Mouse (Mus musculus) erythroblast, embryonic 14.5 days (primary cell): Measurements from ENCODE around the gene Il17d.

ENCODE experiments used
- GATA1 ChIP-seq: IDR thresholded peaks from 2 replicates; pipeline ENCODE4 v1.6.1; 2012; ENCODE audit warnings: low read length, inconsistent platforms, mixed read lengths
- TAL1 ChIP-seq: IDR thresholded peaks from 3 replicates; pipeline ENCODE4 v1.6.1; 2012; ENCODE audit warnings: low read length, inconsistent platforms, mixed read lengths

DNA sequence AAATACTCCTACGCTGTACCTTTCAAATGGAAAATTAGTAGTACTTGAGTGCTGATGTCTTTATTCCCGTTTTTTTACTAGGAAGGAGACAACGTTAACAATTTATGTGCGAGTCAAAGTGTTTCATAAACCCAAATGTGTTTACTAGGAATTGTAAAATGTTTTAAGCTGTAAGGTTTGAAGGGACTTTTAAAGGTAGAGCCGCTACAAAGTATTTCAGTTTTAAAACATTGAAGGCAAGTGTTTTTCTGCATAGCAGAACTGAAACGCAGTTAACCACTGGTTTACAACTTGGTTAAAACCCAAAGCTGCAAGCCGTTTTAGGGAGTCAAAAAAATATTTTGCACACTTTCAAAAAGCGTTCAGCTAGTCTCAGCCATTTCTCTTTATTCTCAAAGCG lies 815 bp upstream of the Il17d start:
- TF ChIP-seq GATA1 (no peak), TAL1 (no peak)
